Mouse (Mus musculus) CD4-positive, CD25-positive, alpha-beta regulatory T cell, adult 4 months (primary cell): ENCODE data around the gene Nln. TPM values are rescaled to one million over a fixed set of nuclear protein-coding genes. Genes with fewer than 3 reads are reported as not detected.

Experiments
- ATAC-seq: one replicate; pipeline ENCODE4 v1.8.0; 2017
- polyA plus RNA-seq, 2 experiments: library from polyadenylated mRNA; unstranded; fragments of 100-300 nt; shearing (Covaris generic); gene quantifications; one replicate each; pipeline ENCODE4 v1.2.1; 2017

Nln gene
- polyA plus RNA-seq, 2 experiments from 2014 or later: 8.4 to 10.9 TPM

DNA sequence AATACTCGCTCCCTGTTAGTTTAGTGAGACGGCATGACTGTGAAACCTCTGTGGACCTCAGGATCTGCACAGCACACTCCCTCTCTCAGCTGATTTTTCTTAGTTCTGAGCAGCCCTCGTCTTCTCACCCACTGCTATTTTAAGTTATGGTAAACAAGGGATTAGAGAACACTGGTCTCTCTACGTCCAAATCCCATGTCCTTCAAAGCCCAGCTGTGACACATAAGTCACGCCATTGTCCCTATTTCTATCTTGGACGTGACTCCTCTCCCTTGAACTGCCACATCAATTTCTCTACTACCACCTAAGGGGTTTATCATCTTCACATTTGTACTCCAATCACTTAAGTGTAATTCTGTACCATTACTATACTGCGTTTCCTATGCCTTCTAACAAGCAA, 13.5 kb downstream of the Nln start:
- no peak for ATAC-seq

DNA sequence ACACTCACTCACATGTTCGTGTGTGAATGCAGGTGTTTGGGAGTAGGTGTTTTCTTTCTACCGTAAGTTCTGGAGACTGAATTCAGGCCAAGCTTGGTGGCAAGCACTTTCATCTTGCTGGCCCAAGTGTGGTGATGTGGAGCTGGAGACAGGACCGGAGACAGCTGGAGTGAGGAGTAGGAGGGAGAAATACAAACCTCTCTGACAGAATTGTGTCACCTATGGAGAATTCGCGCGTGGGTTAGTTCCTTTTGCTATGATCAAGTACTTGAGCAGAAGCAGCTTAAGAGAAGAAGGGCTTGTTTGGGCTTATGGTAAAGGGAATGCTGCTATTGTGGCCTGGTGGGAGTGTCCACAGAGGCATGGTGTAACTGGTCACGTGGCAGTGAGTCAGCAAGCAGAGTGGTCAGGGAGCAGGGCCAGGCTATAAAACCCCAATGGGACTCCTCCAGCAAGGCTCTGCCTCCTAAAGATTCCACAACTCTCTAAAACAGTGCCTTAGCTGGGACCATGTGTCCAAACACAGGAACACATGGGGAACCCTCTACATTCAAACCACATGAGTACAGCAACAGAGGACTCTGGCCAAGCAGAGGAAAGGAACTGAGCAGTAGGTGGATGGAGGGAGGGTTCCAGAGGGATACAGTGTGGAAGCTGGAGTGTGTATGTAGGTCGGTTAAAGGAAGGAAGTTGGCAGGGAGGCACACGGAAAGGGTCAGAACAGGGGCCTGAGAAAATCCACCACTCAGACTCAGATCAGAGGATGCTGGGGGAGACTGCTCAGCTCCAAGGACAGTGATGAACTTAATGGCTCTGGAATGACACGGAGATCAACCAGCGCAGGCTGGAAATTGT, 14.7 kb downstream of the Nln start:
- no peak for ATAC-seq

DNA sequence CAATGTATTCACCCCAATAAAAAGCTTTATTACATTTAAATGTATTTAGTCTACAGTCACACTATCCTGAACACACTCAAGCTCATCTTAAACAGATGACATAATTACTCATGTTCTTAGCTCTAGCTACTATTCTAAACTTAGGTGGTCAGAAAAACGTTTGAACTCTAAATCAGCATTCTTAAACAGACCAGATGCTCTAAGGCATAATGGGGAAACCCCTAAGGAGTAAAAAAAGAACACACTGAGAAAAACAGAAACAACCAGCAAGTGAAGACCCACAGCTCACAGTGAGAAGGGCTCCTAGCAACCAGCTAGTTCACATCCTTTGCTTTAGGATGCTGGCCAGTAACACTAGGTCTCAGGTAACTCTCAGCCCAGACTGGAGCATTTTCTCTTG, 17.7 kb downstream of the Nln start:
- peak; percentile 56 for ATAC-seq

DNA sequence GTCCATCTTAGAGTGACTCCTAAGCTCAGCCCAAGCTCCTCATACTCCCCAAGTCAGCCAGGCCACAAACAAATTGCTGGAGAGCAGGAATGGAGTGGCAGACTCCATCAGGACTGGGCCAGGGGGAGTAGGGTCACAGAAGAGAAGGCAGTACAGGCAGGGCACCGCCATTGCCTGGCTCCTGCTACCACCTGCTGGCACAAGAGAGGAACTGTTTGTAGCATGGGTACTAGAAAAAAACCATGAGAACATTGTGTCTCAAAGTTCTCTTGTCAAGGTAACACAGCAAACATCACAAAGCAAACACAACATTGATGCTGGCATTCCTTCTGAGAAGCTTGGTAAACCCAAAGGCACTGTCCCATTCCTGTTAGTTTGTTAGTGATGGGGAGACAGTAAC, 20.0 kb downstream of the Nln start:
- ATAC-seq: peak; percentile 83

DNA sequence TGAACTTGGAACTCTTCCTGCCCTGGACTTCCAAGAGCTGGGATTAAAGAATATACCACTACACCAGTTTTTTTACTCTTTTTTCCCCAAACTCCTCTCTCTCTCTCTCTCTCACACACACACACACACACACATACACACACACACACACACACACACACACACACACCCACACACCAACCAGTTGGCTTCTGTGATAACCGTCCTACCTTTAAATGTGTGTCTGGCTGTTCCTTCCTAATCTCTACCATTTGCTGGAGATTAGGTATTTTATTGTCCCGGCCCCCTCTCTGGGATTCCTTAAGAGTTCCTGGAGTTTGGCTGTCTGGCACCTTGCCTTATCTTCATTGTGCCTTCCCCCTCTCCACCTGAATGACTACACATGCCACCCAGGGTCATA, 24.8 kb downstream of the Nln start:
- no peak for ATAC-seq

DNA sequence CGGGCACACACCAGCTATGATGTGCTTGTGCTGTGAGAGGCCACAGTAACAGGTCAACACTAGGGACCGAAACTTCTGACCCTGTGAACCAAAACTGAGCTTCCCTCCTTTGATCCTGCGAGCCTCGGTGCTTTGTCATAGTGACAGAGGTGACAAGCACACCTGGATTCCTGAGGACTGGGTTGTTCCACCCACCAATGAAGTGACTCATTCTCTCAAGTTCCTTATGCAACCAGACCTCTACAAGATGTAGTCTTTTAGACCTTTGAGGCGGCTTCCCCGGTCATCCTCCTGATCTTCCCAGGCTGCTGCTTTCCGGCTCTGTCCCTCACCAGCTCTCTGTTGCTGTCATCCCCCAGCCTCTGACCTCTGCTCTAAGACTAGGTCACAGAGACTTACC, 26.9 kb downstream of the Nln start:
- no peak for ATAC-seq

DNA sequence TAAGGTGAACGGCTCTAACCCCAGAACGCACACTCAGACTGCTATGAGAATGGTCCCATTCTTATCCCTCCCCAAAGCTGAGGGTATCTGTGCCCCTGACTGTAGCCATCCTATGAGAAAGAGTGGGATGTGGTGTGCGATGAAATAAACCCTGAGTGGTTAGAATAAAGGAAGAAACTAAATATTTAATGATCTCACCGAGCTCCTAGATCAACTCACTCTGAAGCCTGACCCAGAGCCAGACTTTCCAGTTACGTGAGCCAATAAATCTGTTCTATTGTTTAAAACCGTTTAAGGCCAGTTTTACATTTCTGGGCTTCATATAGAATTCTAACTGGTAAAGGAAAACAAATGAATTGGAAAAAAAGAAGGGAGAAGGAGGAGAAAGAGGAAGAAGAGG, 32.4 kb downstream of the Nln start:
- ATAC-seq: no peak

DNA sequence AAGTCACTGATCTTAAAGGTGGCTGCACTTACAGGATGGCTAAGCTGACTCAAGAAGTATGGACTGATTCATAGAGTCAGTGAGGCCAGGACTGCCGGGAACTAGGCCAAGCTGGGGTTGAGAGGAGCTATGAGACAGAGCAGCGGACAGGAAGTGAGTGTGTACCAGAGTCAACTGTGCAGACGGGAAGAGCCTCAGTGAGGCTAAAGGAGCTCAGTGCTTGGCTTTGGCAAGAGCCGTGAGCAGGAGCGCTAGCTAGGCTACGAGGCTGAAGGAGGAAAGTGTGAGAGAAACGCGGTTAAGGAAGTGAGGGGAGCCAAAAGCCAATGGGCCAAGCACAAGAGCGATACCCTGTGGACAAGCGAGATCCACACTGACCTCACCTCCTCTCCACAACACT, 34.7 kb downstream of the Nln start:
- ATAC-seq: no peak

DNA sequence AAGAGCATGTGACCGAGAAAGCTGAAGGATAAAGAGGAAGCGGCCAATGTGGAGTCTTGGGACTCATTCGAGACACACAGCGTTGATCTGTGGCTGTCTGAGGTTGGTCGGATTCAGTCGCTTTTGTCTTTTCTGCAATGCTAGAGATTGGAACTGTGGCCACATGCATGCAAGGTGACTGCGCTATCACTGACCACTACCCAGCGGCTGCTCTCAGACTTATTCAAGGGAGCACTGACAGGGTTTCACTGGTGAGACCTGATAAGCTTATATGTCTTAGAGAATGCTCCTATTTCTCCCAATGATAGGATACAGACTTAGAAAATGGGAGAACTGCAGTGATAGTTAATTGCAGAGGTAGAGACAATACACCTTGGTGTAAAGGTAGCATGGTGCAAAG, 35.2 kb downstream of the Nln start:
- no peak for ATAC-seq

DNA sequence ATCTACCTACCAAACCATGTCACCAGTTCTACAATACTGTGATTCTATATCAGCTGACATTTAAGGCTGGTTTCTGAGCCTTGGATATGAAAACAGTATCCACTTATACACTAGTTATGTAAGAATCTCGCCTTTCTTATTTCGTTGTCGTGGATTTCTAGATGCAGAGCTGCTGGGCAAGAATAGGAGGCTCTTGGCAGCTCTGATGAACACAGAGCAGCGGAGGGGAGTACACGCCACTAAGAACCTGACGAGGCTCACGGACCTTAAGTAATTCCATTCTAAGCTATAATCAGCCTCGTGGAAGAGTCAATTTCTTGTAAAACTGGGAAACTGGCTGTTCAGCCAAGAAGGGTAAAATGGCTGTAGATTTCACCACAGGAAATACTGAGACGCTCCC, 37.1 kb downstream of the Nln start:
- ATAC-seq: no peak

DNA sequence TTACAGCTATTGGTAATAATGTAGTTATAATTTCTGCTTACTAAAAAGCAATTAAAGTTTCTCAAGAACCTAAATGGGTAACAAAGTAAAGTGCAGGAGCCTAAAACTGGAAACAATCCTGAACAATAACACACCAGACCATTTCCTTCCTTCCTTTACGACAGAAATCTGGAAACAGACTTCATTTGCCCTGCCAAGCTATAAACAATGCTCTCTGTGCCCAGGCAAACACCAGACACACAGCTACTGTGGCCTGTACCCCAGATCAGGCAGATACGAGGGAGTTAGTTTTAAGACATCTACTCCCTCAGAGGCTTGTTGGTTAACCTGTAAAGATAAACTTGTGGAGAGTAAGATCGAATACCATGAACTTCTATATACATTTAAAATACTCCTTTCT, 38.7 kb downstream of the Nln start:
- ATAC-seq: no peak

DNA sequence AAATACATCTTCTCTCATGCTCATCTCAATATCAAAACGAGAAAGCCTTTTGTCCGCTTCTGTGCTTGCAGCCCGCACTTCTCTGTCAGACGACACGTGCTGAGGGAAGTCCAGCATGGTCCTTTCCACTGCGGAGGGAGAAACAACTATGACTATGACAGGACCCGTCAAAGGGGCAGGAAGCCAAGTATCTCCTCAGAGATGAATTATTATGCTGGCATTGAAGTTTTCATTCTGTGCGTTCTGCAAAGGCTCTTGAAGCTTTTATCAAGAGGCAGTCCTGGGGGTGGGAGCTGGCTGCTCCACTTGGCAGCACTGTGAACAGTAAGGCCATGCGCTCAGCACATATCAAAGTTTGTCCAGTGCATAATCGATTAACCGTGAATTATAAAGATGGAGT, 40.2 kb downstream of the Nln start:
- ATAC-seq: no peak

DNA sequence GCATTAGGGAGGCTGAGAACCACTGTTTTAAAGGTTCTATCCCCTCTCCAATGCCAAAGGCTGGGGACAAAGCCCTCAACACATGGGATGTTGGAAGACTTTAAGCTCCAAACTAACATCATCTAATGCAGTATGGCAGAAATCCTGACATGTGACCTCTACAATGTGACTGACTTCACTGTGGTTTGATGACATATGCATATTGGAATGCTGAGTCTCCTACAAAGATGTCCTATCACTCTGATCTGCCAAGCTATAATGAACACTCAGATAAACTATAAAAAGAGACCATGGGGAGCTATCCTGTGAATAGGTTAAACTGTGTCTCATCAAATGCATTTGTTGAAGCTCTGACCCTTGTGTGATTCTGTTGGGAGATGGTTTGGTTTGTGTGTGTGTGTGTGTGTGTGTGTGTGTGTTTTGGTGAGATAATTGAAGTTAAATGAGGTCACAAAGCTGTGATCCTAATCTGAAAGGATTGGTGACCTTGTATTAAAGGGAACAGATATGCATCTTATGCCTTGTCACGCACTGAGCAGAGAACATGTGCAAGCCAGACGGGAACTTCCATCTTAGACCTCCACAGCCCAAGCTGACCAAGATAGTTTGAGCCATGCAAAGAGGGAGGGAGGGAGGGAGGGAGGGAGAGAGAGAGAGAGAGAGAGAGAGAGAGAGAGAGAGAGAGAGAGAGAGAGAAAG, 43.6 kb downstream of the Nln start:
- no peak for ATAC-seq

DNA sequence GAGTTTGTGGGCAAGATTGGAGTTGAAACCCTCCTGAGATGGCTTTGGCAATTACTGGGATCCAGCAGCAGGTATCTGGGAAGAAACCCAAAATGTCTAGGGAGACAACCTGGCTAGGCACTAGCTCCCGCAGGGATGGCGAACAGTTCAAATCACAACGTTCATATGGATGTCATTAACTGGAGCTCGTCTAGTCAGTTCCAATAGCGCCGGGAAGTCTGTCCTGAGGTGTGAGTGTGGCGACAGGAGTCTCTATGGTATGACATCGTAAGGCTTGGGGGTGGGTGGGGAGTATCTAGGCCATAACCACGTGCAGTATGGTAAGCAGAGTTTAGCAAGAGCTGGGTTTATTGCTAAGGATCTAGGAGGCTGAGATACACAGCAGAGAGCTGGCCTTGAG, 46.4 kb downstream of the Nln start:
- no peak for ATAC-seq

DNA sequence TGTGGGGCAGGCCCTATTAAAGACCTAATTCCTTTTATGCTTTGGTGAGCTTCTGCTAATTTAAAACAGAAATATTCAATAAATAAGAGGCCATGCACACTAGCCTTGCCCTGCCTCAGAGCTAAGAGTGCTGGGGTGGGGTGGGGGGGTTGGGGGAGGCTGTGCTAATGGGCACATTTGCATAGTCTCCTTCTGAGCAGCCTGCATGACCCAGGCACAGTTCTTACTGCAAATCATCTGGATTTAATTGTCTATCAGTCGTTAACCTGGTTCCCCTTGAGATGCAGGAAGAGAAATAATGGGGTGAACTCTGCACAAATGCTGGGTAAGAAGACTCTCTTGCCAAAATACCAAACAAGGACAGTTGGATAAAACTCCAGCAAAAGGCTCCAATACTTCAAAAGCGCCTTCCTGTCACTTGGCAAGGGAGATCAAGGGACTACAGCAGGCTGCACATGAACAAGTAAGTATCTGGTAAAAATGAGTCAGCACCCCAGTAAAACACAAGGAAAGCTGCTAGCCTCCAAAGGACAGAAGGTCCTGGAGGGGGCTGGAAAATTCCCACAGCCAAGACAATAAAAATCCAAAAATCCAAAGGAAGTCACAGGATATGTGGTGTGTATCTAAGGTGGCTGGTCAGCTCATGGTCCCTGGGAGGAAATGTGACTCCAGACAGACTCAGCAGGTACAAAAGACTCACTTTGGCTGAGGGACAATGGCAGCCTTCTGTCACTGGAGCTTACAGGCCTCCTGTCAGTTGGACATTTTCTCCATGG, 47.3 kb downstream of the Nln start:
- no peak for ATAC-seq

DNA sequence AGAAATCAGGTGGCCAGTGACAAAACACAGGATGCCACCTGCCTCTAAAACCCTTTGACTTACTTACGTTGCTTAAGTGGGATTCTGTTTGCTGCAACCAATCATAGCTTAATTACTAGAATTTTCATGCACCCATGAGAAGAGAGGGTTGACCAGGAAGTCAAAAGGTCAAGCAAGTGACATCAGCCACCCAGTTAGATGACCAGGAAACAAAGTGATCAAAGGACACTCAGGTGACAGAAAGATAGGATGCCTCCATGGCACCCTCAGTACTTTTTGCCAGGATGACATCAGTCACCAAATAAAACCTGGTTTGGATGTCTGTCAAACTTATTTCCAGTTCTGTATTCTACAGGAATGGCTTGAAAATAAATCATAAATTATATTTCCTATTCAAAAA, 49.2 kb downstream of the Nln start:
- no peak for ATAC-seq

DNA sequence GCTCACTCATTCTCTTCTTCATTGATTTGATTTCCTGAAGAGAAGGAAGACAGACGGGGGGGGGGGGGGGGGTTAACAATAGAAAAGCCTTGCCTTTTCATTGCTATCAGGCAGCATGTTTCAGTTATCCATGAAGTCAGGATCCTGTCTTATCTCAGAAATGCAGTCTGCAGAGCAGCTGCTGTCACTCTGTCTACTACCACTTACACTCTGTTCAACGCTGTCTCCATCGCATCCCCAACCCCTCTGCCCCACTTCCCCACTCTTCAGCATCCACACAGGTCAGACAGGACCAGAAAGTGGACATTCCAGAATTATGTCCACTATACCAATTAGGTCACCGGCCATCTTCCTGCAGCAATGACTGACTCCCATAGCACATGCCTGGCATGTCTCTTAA, 49.9 kb downstream of the Nln start:
- ATAC-seq: no peak

DNA sequence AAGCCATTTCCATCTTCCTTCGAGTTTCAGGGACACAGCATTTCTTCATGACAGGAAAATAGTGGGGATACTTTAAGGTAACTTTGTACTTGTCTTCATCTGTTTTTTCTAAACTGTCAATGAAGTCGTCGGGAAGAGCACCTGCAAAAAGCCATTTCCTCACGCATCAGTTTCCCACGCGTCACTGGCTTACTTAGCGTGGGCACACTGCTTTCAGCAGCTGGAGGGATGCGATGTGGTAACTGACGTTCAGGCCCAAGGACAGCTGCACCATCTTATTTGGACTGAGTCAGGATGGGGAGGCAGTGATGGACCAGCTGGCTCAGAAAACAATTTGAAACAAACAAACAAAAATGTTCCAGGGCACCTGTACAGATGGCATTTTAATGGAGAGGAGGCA, 50.7 kb downstream of the Nln start:
- ATAC-seq: no peak

DNA sequence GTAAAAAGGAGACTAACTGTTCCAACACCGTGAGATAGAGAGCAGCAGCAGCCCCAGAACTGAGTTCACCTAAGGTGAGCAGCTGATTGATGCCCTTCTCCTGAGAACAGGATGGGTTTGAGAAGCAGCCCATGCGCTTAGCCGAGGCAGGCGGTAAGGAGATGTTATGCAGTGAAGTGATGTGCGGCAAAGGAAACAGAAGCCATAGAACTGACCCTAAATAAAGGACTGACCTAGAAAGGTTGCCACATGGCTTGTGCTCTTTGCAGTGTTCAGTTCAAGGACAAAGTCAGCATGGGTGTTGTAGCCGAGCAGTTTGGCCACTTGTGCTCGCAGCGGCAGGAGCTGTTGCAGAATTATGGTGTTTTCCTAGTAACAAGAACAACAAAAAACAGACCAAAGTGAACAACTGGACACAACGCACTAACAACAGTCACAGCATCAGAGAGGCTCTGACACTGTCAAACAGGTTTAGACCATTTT, 57.1 kb downstream of the Nln start:
- no peak for ATAC-seq

DNA sequence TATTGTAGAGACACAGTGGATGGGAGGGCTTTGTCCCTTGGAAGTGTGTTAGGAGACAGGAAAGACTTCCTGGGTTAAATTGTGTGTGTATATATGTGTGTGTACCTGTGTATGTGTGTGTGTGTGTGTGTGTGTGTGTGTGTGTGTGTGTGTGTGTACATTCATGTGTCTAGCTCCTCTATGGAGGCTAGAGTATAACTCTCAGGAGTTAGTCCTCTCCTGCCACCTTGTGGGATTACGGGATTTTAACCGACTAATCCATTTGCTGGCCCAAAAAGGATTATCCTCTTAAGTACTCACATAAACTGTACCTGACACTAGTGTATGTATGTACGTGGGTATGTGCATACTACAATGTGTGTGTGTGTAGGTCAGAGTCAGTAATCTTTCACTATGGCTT, 60.6 kb downstream of the Nln start:
- ATAC-seq: no peak

DNA sequence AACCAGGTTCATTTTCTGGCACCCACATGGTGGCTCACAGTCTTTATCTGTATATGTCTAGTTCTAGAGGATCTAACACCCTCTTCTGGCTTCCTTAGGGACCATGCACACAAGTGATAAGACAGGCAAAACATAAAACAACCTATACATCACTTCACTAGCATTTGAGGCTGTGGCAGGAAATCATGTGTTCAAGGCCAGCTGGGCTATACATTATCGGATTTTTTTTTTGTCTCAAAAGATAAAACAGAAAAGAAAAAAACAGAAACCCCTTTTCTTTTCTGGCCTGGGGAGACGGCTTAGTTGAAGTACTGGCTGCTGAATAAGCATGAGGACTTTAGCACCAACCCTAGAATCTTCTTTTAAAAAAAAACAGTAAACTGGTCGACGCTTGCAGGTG, 64.3 kb downstream of the Nln start:
- no peak for ATAC-seq

DNA sequence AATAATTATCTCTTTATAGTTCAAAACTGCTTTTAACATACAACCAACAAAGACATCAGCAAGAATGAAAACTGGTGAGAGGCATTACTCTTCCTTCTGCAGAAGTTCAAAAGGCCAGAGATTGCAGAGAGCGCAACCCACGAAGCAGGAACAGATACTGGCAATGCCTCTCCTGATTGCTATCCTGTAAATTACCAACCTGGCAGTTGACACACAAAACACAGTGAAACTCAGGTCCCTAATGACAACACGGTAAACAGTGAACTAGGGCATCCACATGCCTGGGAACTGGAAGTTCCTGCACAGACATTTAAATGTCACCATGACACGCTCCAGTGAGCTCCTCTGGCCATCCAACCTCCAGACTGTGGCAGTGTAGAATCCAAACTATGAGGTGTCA, 65.1 kb downstream of the Nln start:
- no peak for ATAC-seq

DNA sequence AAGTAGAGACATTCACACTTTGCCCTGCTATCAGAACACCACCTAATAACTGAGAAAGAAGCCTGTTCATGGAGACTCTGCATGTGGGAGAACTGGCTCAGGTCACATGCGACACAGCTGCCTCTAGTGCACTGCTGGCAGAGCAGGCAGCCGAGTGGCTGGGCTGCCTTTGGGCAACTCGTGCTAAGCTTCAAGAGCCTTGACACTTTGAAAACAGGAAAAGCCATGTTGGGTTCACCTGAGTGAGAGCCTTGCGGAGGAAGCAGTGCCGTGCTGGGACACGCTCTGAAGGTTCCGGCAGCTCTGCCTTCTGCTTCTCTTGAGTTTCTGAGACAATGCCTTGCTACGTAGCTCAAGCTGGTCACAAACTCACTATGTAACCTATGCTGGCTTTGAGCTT, 66.7 kb downstream of the Nln start:
- no peak for ATAC-seq

DNA sequence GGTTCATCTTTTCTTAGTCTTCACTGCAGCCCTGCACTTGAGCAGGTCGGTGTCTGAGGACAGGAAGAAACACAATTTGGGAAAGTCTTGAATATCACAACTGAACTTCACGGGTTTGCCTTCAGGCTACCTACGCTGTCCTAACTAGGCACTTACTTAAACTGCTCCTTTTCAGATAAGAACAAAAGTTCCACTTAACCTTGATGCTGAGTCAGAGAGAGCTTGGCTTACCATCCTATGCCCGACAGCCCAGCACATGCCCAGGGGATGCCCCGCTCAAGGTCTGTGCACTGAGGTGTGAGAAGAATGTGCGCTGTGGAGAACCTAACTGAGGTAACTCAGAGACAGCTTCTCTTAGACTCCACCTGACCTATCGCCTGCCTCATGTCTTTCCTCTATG, 67.9 kb downstream of the Nln start:
- ATAC-seq: no peak
